Mouse (Mus musculus): ENCODE results near the gene Olfr586.

GRCm38 (mm10) chr7:103156256-103156655, 30.8 kb upstream of the Olfr586 start, which contains the start of gene Olfr589:
- TF ChIP-seq POLR2A (IDR thresholded peaks at IDR 0.05; ENCODE audit: insufficient read length, low read depth) (no peak), POLR2AphosphoS2 (IDR thresholded peaks at IDR 0.05; ENCODE audit: insufficient read length, low read depth) (no peak), E2F4 (IDR thresholded peaks at IDR 0.05; ENCODE audit: insufficient read depth) (no peak), TCF3 (IDR thresholded peaks at IDR 0.05; ENCODE audit: insufficient read length, low read depth) (no peak), REST (IDR thresholded peaks at IDR 0.05; ENCODE audit: insufficient read depth, insufficient read length) (no peak), USF1 (IDR thresholded peaks at IDR 0.05; ENCODE audit: low read depth) (no peak), CEBPB (IDR thresholded peaks at IDR 0.05; ENCODE audit: insufficient read depth, poor library complexity, severe bottlenecking) (no peak), TCF12 (IDR thresholded peaks at IDR 0.05; ENCODE audit: insufficient read depth, poor library complexity, severe bottlenecking) (no peak), MAX (IDR thresholded peaks at IDR 0.05; ENCODE audit: low read depth) (no peak), MYOG (IDR thresholded peaks at IDR 0.05; ENCODE audit: control insufficient read depth in 1 of 3, insufficient read depth in 1 of 3, insufficient read length in 2 of 3, low read depth in 2 of 3) (no peak), SRF (IDR thresholded peaks at IDR 0.05; ENCODE audit: control insufficient read depth, insufficient read length, low read depth) (no peak), MYOD1 (IDR thresholded peaks at IDR 0.05; ENCODE audit: control insufficient read depth in 1 of 3, insufficient read length in 2 of 3, low read depth in 2 of 3) (no peak)

Measured in myocyte (in vitro differentiated cells).